Mouse (Mus musculus) midbrain, embryonic 13.5 days (tissue): Measurements from ENCODE around the gene Cped1. TPM values are rescaled to one million over a fixed set of nuclear protein-coding genes. Genes with fewer than 3 reads are reported as not detected.

Source experiments
- ATAC-seq: fragments of 200-750 bp; cut with Nextera tagmentation; 2 replicates; pipeline ENCODE4 v1.8.0; 2017; ENCODE audit warnings: mild to moderate bottlenecking, moderate TSS enrichment, moderate library complexity
- H3K27ac ChIP-seq: fragments of 300-500 bp; sonication (generic); 2 replicates; pipeline ENCODE4 v1.5.1; 2015; ENCODE audit warnings: inconsistent platforms, mild to moderate bottlenecking, moderate library complexity
- H3K27me3 ChIP-seq: fragments of 300-500 bp; sonication (generic); 2 replicates; pipeline ENCODE4 v1.6.1; 2015; ENCODE audit warnings: mild to moderate bottlenecking, inconsistent platforms
- H3K36me3 ChIP-seq: fragments of 300-500 bp; sonication (generic); 2 replicates; pipeline ENCODE4 v1.6.1; 2015; ENCODE audit warnings: mild to moderate bottlenecking, inconsistent platforms
- H3K4me1 ChIP-seq: fragments of 300-500 bp; sonication (generic); replicated peaks from 2 replicates; pipeline ENCODE4 v1.6.1; 2015; ENCODE audit warnings: inconsistent platforms
- H3K4me2 ChIP-seq: fragments of 300-500 bp; sonication (generic); replicated peaks from 2 replicates; pipeline ENCODE4 v1.6.1; 2015; ENCODE audit warnings: moderate library complexity, mild to moderate bottlenecking, inconsistent platforms
- H3K4me3 ChIP-seq: fragments of 300-500 bp; sonication (generic); replicated peaks from 2 replicates; pipeline ENCODE4 v1.5.1; 2015; ENCODE audit warnings: mild to moderate bottlenecking, inconsistent platforms
- H3K9ac ChIP-seq: fragments of 300-500 bp; sonication (generic); replicated peaks from 2 replicates; pipeline ENCODE4 v1.6.1; 2015; ENCODE audit warnings: mild to moderate bottlenecking, inconsistent platforms
- H3K9me3 ChIP-seq: fragments of 300-500 bp; sonication (generic); 2 replicates; pipeline ENCODE4 v1.6.1; 2016; ENCODE audit warnings: mild to moderate bottlenecking, inconsistent platforms
- WGBS: fragments of 180-500 bp; shearing (Covaris S2); methylation state at CpG from one replicate; pipeline ENCODE4 v1.1.7; 2015; 5-methylcytosine and 5-hydroxymethylcytosine counted together
- polyA plus RNA-seq: library from polyadenylated mRNA; unstranded; fragments of >200 nt; fragmentation: Nextera tagmentation; extraction: Ambion mirVana; gene quantifications from 2 replicates; pipeline ENCODE4 v1.2.1, GENCODE M21; 2015

Gene Cped1
- polyA plus RNA-seq, 1 experiment from 2014 or later: 3.2 TPM

GRCm38 (mm10) chr6:22018768-22019445 is 33.2 kb downstream of the Cped1 start:
- 75% methylated on average over 8 of the region's 8 CpGs for WGBS
- Histone ChIP-seq H3K4me1 (no peaks in the 10 kb centered on the region), H3K27me3 (no peaks in the 10 kb centered on the region), H3K4me3 (no peak overlapping the region), H3K36me3 (no peaks in the 10 kb centered on the region), H3K9ac (no peak overlapping the region), H3K27ac (no peak overlapping the region), H3K9me3 (no peaks in the 10 kb centered on the region), H3K4me2 (no peak overlapping the region)
- ATAC-seq: no peak

- no peaks in the 10 kb centered on the region for H3K4me1 ChIP-seq
- H3K9ac ChIP-seq: no peak overlapping the region
- H3K27me3 ChIP-seq: no peaks in the 10 kb centered on the region
- H3K4me3 ChIP-seq: no peak overlapping the region
- 73% methylated on average over 10 of the region's 10 CpGs for WGBS
- no peaks in the 10 kb centered on the region for H3K9me3 ChIP-seq
- H3K4me2 ChIP-seq: no peak overlapping the region
- no peak for ATAC-seq
- H3K27ac ChIP-seq: no peak overlapping the region
- no peaks in the 10 kb centered on the region for H3K36me3 ChIP-seq
Observed at GRCm38 (mm10) chr6:22019637-22020036, 33.9 kb downstream of the Cped1 start.

GRCm38 (mm10) chr6:22020696-22021095 is 35.0 kb downstream of the Cped1 start:
- no peaks in the 10 kb centered on the region for H3K36me3 ChIP-seq
- 77% methylated on average over 5 of the region's 5 CpGs for WGBS
- H3K27me3 ChIP-seq: no peaks in the 10 kb centered on the region
- H3K9me3 ChIP-seq: no peaks in the 10 kb centered on the region
- peaks cover 3% of the 10 kb centered on the region; the same call in 1 of the 2 replicates for H3K4me1 ChIP-seq
- ATAC-seq: no peak
- H3K4me2 ChIP-seq: no peak overlapping the region
- no peak overlapping the region for H3K9ac ChIP-seq
- no peak overlapping the region for H3K4me3 ChIP-seq
- no peak overlapping the region for H3K27ac ChIP-seq

- 89% methylated on average over 3 of the region's 3 CpGs for WGBS
- no peaks in the 10 kb centered on the region for H3K27me3 ChIP-seq
Observed at GRCm38 (mm10) chr6:22021315-22021714, 35.6 kb downstream of the Cped1 start.

GRCm38 (mm10) chr6:22024168-22024567 is 38.5 kb downstream of the Cped1 start:
- no peaks in the 10 kb centered on the region for H3K27me3 ChIP-seq
- no peak overlapping the region for H3K27ac ChIP-seq
- no peak overlapping the region for H3K4me2 ChIP-seq
- ATAC-seq: no peak
- no peaks in the 10 kb centered on the region for H3K36me3 ChIP-seq
- H3K4me1 ChIP-seq: peaks cover 10% of the 10 kb centered on the region
- WGBS: 96% methylated on average over 2 of the region's 2 CpGs
- no peaks in the 10 kb centered on the region for H3K9me3 ChIP-seq
- no peak overlapping the region for H3K4me3 ChIP-seq
- H3K9ac ChIP-seq: no peak overlapping the region

More at GRCm38 (mm10) chr6:22021315-22021714, 35.6 kb downstream of the Cped1 start:
- H3K9me3 ChIP-seq: no peaks in the 10 kb centered on the region
- no peaks in the 10 kb centered on the region for H3K36me3 ChIP-seq
- no peak overlapping the region for H3K27ac ChIP-seq
- H3K4me2 ChIP-seq: no peak overlapping the region
- ATAC-seq: no peak
- no peak overlapping the region for H3K9ac ChIP-seq
- H3K4me1 ChIP-seq: peaks cover 9% of the 10 kb centered on the region
- H3K4me3 ChIP-seq: no peak overlapping the region

- H3K4me2 ChIP-seq: peak overlapping the region; percentile 40
- no peaks in the 10 kb centered on the region for H3K36me3 ChIP-seq
- ATAC-seq: peak; percentile 37; the same call in 1 of the 2 replicates
- H3K27me3 ChIP-seq: no peaks in the 10 kb centered on the region
- H3K9ac ChIP-seq: no peak overlapping the region
- WGBS: 20% methylated on average over 16 of the region's 17 CpGs
- H3K9me3 ChIP-seq: no peaks in the 10 kb centered on the region
- no peak overlapping the region for H3K27ac ChIP-seq
- peaks cover 10% of the 10 kb centered on the region for H3K4me1 ChIP-seq
- H3K4me3 ChIP-seq: peak overlapping the region; percentile 20
Observed at GRCm38 (mm10) chr6:22025584-22026357, 40.1 kb downstream of the Cped1 start.

GRCm38 (mm10) chr6:22026358-22026673 is 40.6 kb downstream of the Cped1 start:
- no peak overlapping the region for H3K27ac ChIP-seq
- H3K36me3 ChIP-seq: no peaks in the 10 kb centered on the region
- H3K4me1 ChIP-seq: peaks cover 10% of the 10 kb centered on the region
- WGBS: 18% methylated on average over 4 of the region's 4 CpGs
- peak overlapping the region; percentile 40 for H3K4me2 ChIP-seq
- ATAC-seq: 0 out of 2 replicates have a peak, but pooled peaks have one; percentile 34
- no peak overlapping the region for H3K9ac ChIP-seq
- H3K27me3 ChIP-seq: no peaks in the 10 kb centered on the region
- no peaks in the 10 kb centered on the region for H3K9me3 ChIP-seq
- peak overlapping the region; percentile 20; the same call in 1 of the 2 replicates for H3K4me3 ChIP-seq

GRCm38 (mm10) chr6:22026761-22027594 is 41.3 kb downstream of the Cped1 start:
- H3K36me3 ChIP-seq: no peaks in the 10 kb centered on the region
- H3K9me3 ChIP-seq: no peaks in the 10 kb centered on the region
- H3K4me1 ChIP-seq: peaks cover 10% of the 10 kb centered on the region
- 79% methylated on average over 9 of the region's 9 CpGs for WGBS
- H3K4me2 ChIP-seq: no peak overlapping the region
- H3K27me3 ChIP-seq: no peaks in the 10 kb centered on the region
- no peak overlapping the region for H3K9ac ChIP-seq
- H3K4me3 ChIP-seq: no peak overlapping the region
- no peak overlapping the region for H3K27ac ChIP-seq
- ATAC-seq: no peak

GRCm38 (mm10) chr6:22027854-22028253 is 42.1 kb downstream of the Cped1 start:
- ATAC-seq: no peak
- no peak overlapping the region for H3K27ac ChIP-seq
- H3K36me3 ChIP-seq: no peaks in the 10 kb centered on the region
- H3K4me1 ChIP-seq: peaks cover 10% of the 10 kb centered on the region
- WGBS: 89% methylated on average over 2 of the region's 2 CpGs
- no peaks in the 10 kb centered on the region for H3K9me3 ChIP-seq
- no peak overlapping the region for H3K4me2 ChIP-seq
- H3K4me3 ChIP-seq: no peak overlapping the region
- no peaks in the 10 kb centered on the region for H3K27me3 ChIP-seq
- H3K9ac ChIP-seq: no peak overlapping the region

- no peak for ATAC-seq
- H3K9me3 ChIP-seq: no peaks in the 10 kb centered on the region
- 83% methylated on average over 7 of the region's 7 CpGs for WGBS
Observed at GRCm38 (mm10) chr6:22030381-22030780, 44.7 kb downstream of the Cped1 start.

GRCm38 (mm10) chr6:22033188-22033587 is 47.5 kb downstream of the Cped1 start:
- no peak for ATAC-seq
- peaks cover 11% of the 10 kb centered on the region for H3K4me1 ChIP-seq
- H3K9ac ChIP-seq: no peak overlapping the region
- no peak overlapping the region for H3K27ac ChIP-seq
- H3K27me3 ChIP-seq: no peaks in the 10 kb centered on the region
- no peaks in the 10 kb centered on the region for H3K36me3 ChIP-seq
- no peaks in the 10 kb centered on the region for H3K9me3 ChIP-seq
- WGBS: 85% methylated on average over 4 of the region's 4 CpGs
- H3K4me3 ChIP-seq: no peak overlapping the region
- no peak overlapping the region for H3K4me2 ChIP-seq

More at GRCm38 (mm10) chr6:22030381-22030780, 44.7 kb downstream of the Cped1 start:
- H3K9ac ChIP-seq: no peak overlapping the region
- no peaks in the 10 kb centered on the region for H3K27me3 ChIP-seq
- H3K4me3 ChIP-seq: no peak overlapping the region
- peaks cover 10% of the 10 kb centered on the region for H3K4me1 ChIP-seq
- H3K27ac ChIP-seq: no peak overlapping the region
- H3K4me2 ChIP-seq: no peak overlapping the region
- no peaks in the 10 kb centered on the region for H3K36me3 ChIP-seq

- H3K9ac ChIP-seq: no peak overlapping the region
- 83% methylated on average over 6 of the region's 6 CpGs for WGBS
- no peak overlapping the region for H3K27ac ChIP-seq
- H3K4me2 ChIP-seq: no peak overlapping the region
- no peaks in the 10 kb centered on the region for H3K36me3 ChIP-seq
- no peak for ATAC-seq
- peaks cover 11% of the 10 kb centered on the region for H3K4me1 ChIP-seq
- no peak overlapping the region for H3K4me3 ChIP-seq
- no peaks in the 10 kb centered on the region for H3K27me3 ChIP-seq
- no peaks in the 10 kb centered on the region for H3K9me3 ChIP-seq
Observed at GRCm38 (mm10) chr6:22035408-22035807, 49.7 kb downstream of the Cped1 start.
